Mouse (Mus musculus): ENCODE results near the gene Dennd6b.
A peak's percentile ranks its signal among the peaks of the same experiment; 100 is the strongest.

Gene Dennd6b

GRCm38 (mm10) chr15:89196313-89196706 lies at the start of gene Dennd6b:
Gene Dennd6b, minus strand, starts transcription at chr15:89196496.
- peak; percentile 98 for DNase-seq

- no peak for DNase-seq
Observed at GRCm38 (mm10) chr15:89241025-89241424, 44.7 kb upstream of the Dennd6b start.

- DNase-seq = no peak
Observed at GRCm38 (mm10) chr15:89239751-89240392, 43.6 kb upstream of the Dennd6b start.

GRCm38 (mm10) chr15:89234052-89234451 lies 37.8 kb upstream of the Dennd6b start:
- no peak for DNase-seq

- peak; percentile 86 for DNase-seq
Observed at GRCm38 (mm10) chr15:89233586-89233985, 37.3 kb upstream of the Dennd6b start.

GRCm38 (mm10) chr15:89215611-89216233 lies 19.4 kb upstream of the Dennd6b start:
- peak; percentile 70 for DNase-seq

GRCm38 (mm10) chr15:89214953-89215352 lies 18.7 kb upstream of the Dennd6b start:
- DNase-seq = peak; percentile 59

GRCm38 (mm10) chr15:89213517-89213916 lies 17.2 kb upstream of the Dennd6b start:
- DNase-seq = no peak

GRCm38 (mm10) chr15:89212495-89212894 lies 16.2 kb upstream of the Dennd6b start:
- DNase-seq = peak; percentile 57

- peak; percentile 77 for DNase-seq
Observed at GRCm38 (mm10) chr15:89211716-89212461, 15.6 kb upstream of the Dennd6b start.

- peak; percentile 88 for DNase-seq
Observed at GRCm38 (mm10) chr15:89210915-89211715, 14.8 kb upstream of the Dennd6b start, which contains the start of gene Ppp6r2. Gene Ppp6r2, plus strand, starts transcription at chr15:89211553.

- DNase-seq = peak; percentile 86
Observed at GRCm38 (mm10) chr15:89209886-89210761, 13.8 kb upstream of the Dennd6b start.

GRCm38 (mm10) chr15:89207457-89207856 lies 11.2 kb upstream of the Dennd6b start:
- no peak for DNase-seq

- peak; percentile 47 for DNase-seq
Observed at GRCm38 (mm10) chr15:89197056-89197455, 760 bp upstream of the Dennd6b start.

- peak; percentile 91 for DNase-seq
Observed at GRCm38 (mm10) chr15:89195690-89196312, 495 bp downstream of the Dennd6b start.

GRCm38 (mm10) chr15:89195261-89195681 lies 1.0 kb downstream of the Dennd6b start:
- DNase-seq = peak; percentile 55

- no peak for DNase-seq
Observed at GRCm38 (mm10) chr15:89184937-89185227, 11.4 kb downstream of the Dennd6b start.

GRCm38 (mm10) chr15:89184141-89184936 lies 12.0 kb downstream of the Dennd6b start:
- peak; percentile 60 for DNase-seq

- peak; percentile 63 for DNase-seq
Observed at GRCm38 (mm10) chr15:89182842-89183241, 13.5 kb downstream of the Dennd6b start.

GRCm38 (mm10) chr15:89182328-89182741 lies 14.0 kb downstream of the Dennd6b start:
- peak; percentile 83 for DNase-seq
